In the genomic region with DNA sequence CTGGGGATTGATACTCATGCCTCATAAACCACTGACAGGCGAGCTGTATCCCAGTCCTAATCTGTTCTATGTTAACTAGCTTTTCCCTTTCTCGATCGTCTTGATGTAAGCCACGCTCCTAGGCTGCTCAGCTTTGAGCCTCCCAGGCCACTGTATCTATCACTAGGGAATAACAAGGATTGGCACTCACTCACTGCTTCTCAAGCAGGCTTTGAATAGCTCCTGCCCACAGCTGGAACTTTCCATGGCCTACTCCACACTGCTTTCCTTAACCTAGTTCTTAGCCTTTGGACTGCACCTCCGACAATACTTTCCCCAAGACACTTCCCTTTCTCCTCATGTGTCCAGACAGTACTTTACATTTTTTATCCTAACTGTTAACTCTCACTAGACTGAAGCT, we compare ENCODE assay signal across 7 mouse cellular contexts. TPM values are rescaled to one million over a fixed set of nuclear protein-coding genes. Genes with fewer than 3 reads are reported as not detected.
DNase-seq lines count a peak whose midpoint lies in the region; ATAC-seq and TF ChIP-seq lines count a peak whose summit lies in the region.

No protein-coding gene starts in this region.

- no peak for ATAC-seq in liver, embryonic 12.5 days

- in situ Hi-C loops in CH12.LX (cut with MboI; ENCODE audit: low pct_ligation_motif_present, low pct_unique_long_range_greater_than_20kb, low sequenced_read_pairs) = no loop called here

- H3K4me1 ChIP-seq in CH12.LX (ENCODE audit: control insufficient read depth in 1 of 2, insufficient read depth in 2 of 2) = peaks cover 4 to 19% of the 10 kb centered on the region in 2 experiments; a peak in 3 of 4 replicates
- H3K4me1 ChIP-seq in liver, embryonic 12.5 days = peaks cover 28% of the 10 kb centered on the region

- intact Hi-C loops in heart, postnatal 10 days (cut with DNase I) = no loop called here

- H3K9me3 ChIP-seq in CH12.LX (replicated peaks; ENCODE audit: low read length) = no peaks in the 10 kb centered on the region
- no peaks in the 10 kb centered on the region for H3K9me3 ChIP-seq in liver, embryonic 12.5 days (replicated peaks)

- H3K27me3 ChIP-seq in CH12.LX (replicated peaks) = no peaks in the 10 kb centered on the region
- no peaks in the 10 kb centered on the region for H3K27me3 ChIP-seq in liver, embryonic 12.5 days (replicated peaks)

- DNase-seq in CH12.LX (ENCODE audit: extremely low read depth) (no peak), MN1 (ENCODE audit: low spot score) (no peak)
- peak; percentile 16 for DNase-seq in brain, adult 2 months (ENCODE audit: low read depth, low spot score)
- peak; percentile 16 to 19 for DNase-seq in heart, postnatal 10 days
- DNase-seq in Muller cell, postnatal 12 days (ENCODE audit: inconsistent ontology term) = no peak
- no peak for DNase-seq in cerebellum, adult 9-11 months

- TF ChIP-seq POLR2A in CH12.LX (IDR thresholded peaks at IDR 0.05; ENCODE audit: low read depth, low read length) = no peak

- dilution Hi-C loops in CH12.LX (cut with MboI; ENCODE audit: extremely low pct_ligation_motif_present, extremely low pct_unique_long_range_greater_than_20kb, low sequenced_read_pairs) = no loop called here

- peaks cover 40% of the 10 kb centered on the region for H3K79me2 ChIP-seq in CH12.LX (replicated peaks; ENCODE audit: control insufficient read depth, extremely low read depth, insufficient read depth, poor library complexity, severe bottlenecking)

- no peak for TF ChIP-seq RAD21 in CH12.LX (IDR thresholded peaks at IDR 0.05; ENCODE audit: low read depth, low read length)

- H3K4me3 ChIP-seq in CH12.LX (replicated peaks in 1 of 3; ENCODE audit: low read depth in 2 of 3, low read length in 2 of 3, poor library complexity in 1 of 3) = peak overlapping the region in 2 of 3 experiments; percentile 22 to 98
- H3K4me3 ChIP-seq in liver, embryonic 12.5 days = peak overlapping the region; percentile 100

- no peak overlapping the region for H3K27ac ChIP-seq in CH12.LX (ENCODE audit: insufficient read depth, low read depth)
- H3K27ac ChIP-seq in liver, embryonic 12.5 days = peak overlapping the region; percentile 45; the same call in 1 of the 2 replicates

- peak overlapping the region; percentile 87 for H3K4me2 ChIP-seq in CH12.LX (ENCODE audit: insufficient read depth, low read depth, poor library complexity, severe bottlenecking)
- H3K4me2 ChIP-seq in liver, embryonic 12.5 days = peak overlapping the region; percentile 74

- peak overlapping the region; percentile 97; the same call in 1 of the 2 replicates for H3K9ac ChIP-seq in CH12.LX (ENCODE audit: insufficient read depth, low read depth)
- no peak overlapping the region for H3K9ac ChIP-seq in liver, embryonic 12.5 days

- TF ChIP-seq CTCF in CH12.LX (conservative IDR thresholded peaks at IDR 0.05 in 1 of 2, IDR thresholded peaks at IDR 0.05 in 1 of 2; ENCODE audit: low read depth in 2 of 2, low read length in 2 of 2) = no peak

- WGBS in liver, embryonic 12.5 days (ENCODE audit: insufficient replicate concordance) = 86% methylated on average over 5 of the region's 5 CpGs

- no peak for TF ChIP-seq EP300 in CH12.LX (IDR thresholded peaks at IDR 0.05; ENCODE audit: low read length)

- H3K36me3 ChIP-seq in CH12.LX (replicated peaks in 1 of 2; ENCODE audit: control insufficient read depth in 1 of 2, insufficient read depth in 1 of 2, low read length in 1 of 2) = peaks cover 49 to 57% of the 10 kb centered on the region in 2 experiments
- peaks cover 69% of the 10 kb centered on the region for H3K36me3 ChIP-seq in liver, embryonic 12.5 days

TF ChIP-seq in CH12.LX, 34 proteins besides CTCF, POLR2A, EP300 and RAD21:
- TF ChIP-seq ELF1 (IDR thresholded peaks at IDR 0.05; ENCODE audit: low read depth, low read length) (no peak), ZNF384 (IDR thresholded peaks at IDR 0.05; ENCODE audit: low read depth, low read length) (no peak), TBP (conservative IDR thresholded peaks at IDR 0.05; ENCODE audit: low read depth, low read length) (no peak), KAT2A (IDR thresholded peaks at IDR 0.05; ENCODE audit: insufficient replicate concordance, low read length) (no peak), JUN (IDR thresholded peaks at IDR 0.05; ENCODE audit: insufficient read depth, low read depth, low read length) (no peak), GABPA (IDR thresholded peaks at IDR 0.05; ENCODE audit: insufficient replicate concordance, low read depth, low read length) (no peak), SIN3A (IDR thresholded peaks at IDR 0.05; ENCODE audit: low read length) (no peak), MAZ (IDR thresholded peaks at IDR 0.05; ENCODE audit: low read depth, low read length) (no peak), IRF4 (IDR thresholded peaks at IDR 0.05; ENCODE audit: low read depth, low read length) (no peak), ETS1 (conservative IDR thresholded peaks at IDR 0.05; ENCODE audit: low read depth, low read length) (no peak)

RNA-seq across cellular contexts. Expression of gene Rbm5, which starts 1.9 kb away (rescaled TPM):
- total RNA-seq in CH12.LX (2012; rRNA removed) (67.6 and 74.5 TPM in 2 replicates), CH12.LX (2014; rRNA removed) (83.6 and 85.3 TPM in 2 replicates)
- polyA plus RNA-seq in CH12.LX (2012; ENCODE audit: insufficient read length, low read depth) = 83.6 and 92.8 TPM in 2 replicates
- total RNA-seq in heart, postnatal 10 days (2021) = 10 to 100 TPM; 57.8 to 66.6 TPM
- polyA plus RNA-seq in liver, embryonic 12.5 days (2016; fragmentation: Nextera tagmentation; extraction: Ambion mirVana) = 84.3 and 88.6 TPM in 2 replicates

RNA-seq across cellular contexts. Expression of gene Sema3f, which starts 58.6 kb away (rescaled TPM):
- total RNA-seq in CH12.LX (2012; rRNA removed) (0.50 and 1.1 TPM in 2 replicates), CH12.LX (2014; rRNA removed) (0.24 TPM in 1 of 2 replicates, not detected in the other)
- polyA plus RNA-seq in CH12.LX (2012; ENCODE audit: insufficient read length, low read depth) = 0.36 and 1.6 TPM in 2 replicates
- total RNA-seq in heart, postnatal 10 days (2021) = 10 to 100 TPM; 19.4 to 22.2 TPM
- 3.9 and 4.2 TPM in 2 replicates for polyA plus RNA-seq in liver, embryonic 12.5 days (2016; fragmentation: Nextera tagmentation; extraction: Ambion mirVana)

Comparison
In these comparisons a context has a peak if more than half of its experiments do, and no peak if none do; other contexts are left out.
1. DNase-seq: peak in brain, adult 2 months (single experiment) and heart, postnatal 10 days (2 of 2); none in CH12.LX (single experiment), Muller cell, postnatal 12 days (single experiment), MN1 (single experiment) and cerebellum, adult 9-11 months (single experiment).
2. RNA of gene Sema3f, which starts 58.6 kb away (total RNA-seq): 19.4 to 22.2 TPM in heart, postnatal 10 days; 0.24 to 1.1 TPM in CH12.LX; every median in the first group is over 4 times any median in the second.